In genomic region chr13:101767013-101767808, GRCm38 (mm10) we compare ENCODE assay signal across 8 mouse cellular contexts. TPM values are rescaled to one million over a fixed set of nuclear protein-coding genes. Genes with fewer than 3 reads are reported as not detected.
DNase-seq lines count a peak whose midpoint lies in the region; ATAC-seq and TF ChIP-seq lines count a peak whose summit lies in the region.

No protein-coding gene starts in this region.

- H3K4me3 ChIP-seq in forebrain, embryonic 16.5 days (replicated peaks; ENCODE audit: low read length): peak overlapping the region; percentile 98
- H3K4me3 ChIP-seq in hindbrain, embryonic 14.5 days (replicated peaks; ENCODE audit: low read length): peak overlapping the region; percentile 86
- H3K4me3 ChIP-seq in limb, embryonic 14.5 days (replicated peaks; ENCODE audit: low read length): peak overlapping the region; percentile 93
- peak overlapping the region; percentile 90 for H3K4me3 ChIP-seq in midbrain, embryonic 14.5 days (replicated peaks; ENCODE audit: low read depth, low read length)

- no peaks in the 10 kb centered on the region for H3K9me3 ChIP-seq in forebrain, embryonic 16.5 days (ENCODE audit: control insufficient read depth, low read length)
- no peaks in the 10 kb centered on the region for H3K9me3 ChIP-seq in hindbrain, embryonic 14.5 days (ENCODE audit: control insufficient read depth, low read length)
- no peaks in the 10 kb centered on the region for H3K9me3 ChIP-seq in limb, embryonic 14.5 days (ENCODE audit: control insufficient read depth, low read length)
- no peaks in the 10 kb centered on the region for H3K9me3 ChIP-seq in midbrain, embryonic 14.5 days (ENCODE audit: control insufficient read depth, low read length)

- H3K27ac ChIP-seq in forebrain, embryonic 16.5 days (ENCODE audit: low read length): peak overlapping the region; percentile 96
- H3K27ac ChIP-seq in hindbrain, embryonic 14.5 days: peak overlapping the region; percentile 96
- peak overlapping the region; percentile 89 for H3K27ac ChIP-seq in limb, embryonic 14.5 days (replicated peaks; ENCODE audit: low read depth, low read length)
- peak overlapping the region; percentile 95 for H3K27ac ChIP-seq in midbrain, embryonic 14.5 days (replicated peaks; ENCODE audit: low read depth, low read length)

- H3K4me1 ChIP-seq in forebrain, embryonic 16.5 days (replicated peaks; ENCODE audit: control insufficient read depth, insufficient read depth, low read length): peaks cover 25% of the 10 kb centered on the region
- H3K4me1 ChIP-seq in hindbrain, embryonic 14.5 days (replicated peaks; ENCODE audit: control insufficient read depth, insufficient read depth, low read length): peaks cover 21% of the 10 kb centered on the region
- peaks cover 20% of the 10 kb centered on the region for H3K4me1 ChIP-seq in limb, embryonic 14.5 days (ENCODE audit: control insufficient read depth, insufficient read depth, low read length)
- peaks cover 22% of the 10 kb centered on the region for H3K4me1 ChIP-seq in midbrain, embryonic 14.5 days (ENCODE audit: control insufficient read depth, insufficient read depth, low read length)

- DNase-seq in kidney, adult 18-20 months: peak; percentile 67
- DNase-seq in kidney, adult 11 months: no peak
- DNase-seq in cerebellum, adult 8-10 months: peak; percentile 41
- DNase-seq in hindbrain, embryonic 14.5 days (ENCODE audit: low spot score): peak; percentile 73
- DNase-seq in limb, embryonic 14.5 days (ENCODE audit: low spot score): peak; percentile 48
- DNase-seq in midbrain, embryonic 14.5 days: peak; percentile 78
- peak; percentile 35 for DNase-seq in splenic B cell, adult 2 months (ENCODE audit: low read depth, low spot score)

- peak overlapping the region; percentile 65 for H3K4me2 ChIP-seq in forebrain, embryonic 16.5 days (ENCODE audit: low read length)
- H3K4me2 ChIP-seq in hindbrain, embryonic 14.5 days (replicated peaks): peak overlapping the region; percentile 67
- H3K4me2 ChIP-seq in limb, embryonic 14.5 days (replicated peaks; ENCODE audit: low read depth, low read length, severe bottlenecking): peak overlapping the region; percentile 79
- H3K4me2 ChIP-seq in midbrain, embryonic 14.5 days (ENCODE audit: low read length): peak overlapping the region; percentile 84

- no peaks in the 10 kb centered on the region for H3K27me3 ChIP-seq in forebrain, embryonic 16.5 days (replicated peaks; ENCODE audit: control insufficient read depth, insufficient read depth, low read length)
- H3K27me3 ChIP-seq in hindbrain, embryonic 14.5 days (ENCODE audit: control insufficient read depth, insufficient read depth, low read length): no peaks in the 10 kb centered on the region
- H3K27me3 ChIP-seq in limb, embryonic 14.5 days (ENCODE audit: control insufficient read depth, insufficient read depth, low read length): no peaks in the 10 kb centered on the region
- no peaks in the 10 kb centered on the region for H3K27me3 ChIP-seq in midbrain, embryonic 14.5 days (ENCODE audit: control insufficient read depth, insufficient read depth, low read length)
- no peaks in the 10 kb centered on the region for H3K27me3 ChIP-seq in splenic B cell, adult 2 months (ENCODE audit: control insufficient read depth, insufficient read depth, low read length, poor library complexity, severe bottlenecking)

- under 1% methylated on average over 60 of the region's 60 CpGs for WGBS in forebrain, embryonic 16.5 days
- under 1% methylated on average over 60 of the region's 60 CpGs for WGBS in hindbrain, embryonic 14.5 days
- 0% methylated on average over 60 of the region's 60 CpGs for WGBS in limb, embryonic 14.5 days
- under 1% methylated on average over 60 of the region's 60 CpGs for WGBS in midbrain, embryonic 14.5 days

- no peak for TF ChIP-seq POLR2A in limb, embryonic 14.5 days (IDR thresholded peaks at IDR 0.05; ENCODE audit: borderline replicate concordance, extremely low read depth, insufficient read depth, insufficient read length)

- peak; percentile 37 for ATAC-seq in forebrain, embryonic 16.5 days
- ATAC-seq in hindbrain, embryonic 14.5 days (ENCODE audit: low FRiP score): peak; percentile 26
- peak; percentile 13 for ATAC-seq in limb, embryonic 14.5 days (ENCODE audit: low FRiP score, low read depth)
- peak; percentile 38 for ATAC-seq in midbrain, embryonic 14.5 days (ENCODE audit: low FRiP score, low TSS enrichment)

- H3K36me3 ChIP-seq in forebrain, embryonic 16.5 days (ENCODE audit: control insufficient read depth, insufficient read depth): no peaks in the 10 kb centered on the region
- no peaks in the 10 kb centered on the region for H3K36me3 ChIP-seq in hindbrain, embryonic 14.5 days (replicated peaks; ENCODE audit: control insufficient read depth, insufficient read depth)
- no peaks in the 10 kb centered on the region; the same call in 1 of the 2 replicates for H3K36me3 ChIP-seq in limb, embryonic 14.5 days (ENCODE audit: control insufficient read depth, insufficient read depth, low read length)
- no peaks in the 10 kb centered on the region for H3K36me3 ChIP-seq in midbrain, embryonic 14.5 days (ENCODE audit: control insufficient read depth, insufficient read depth, low read length)
- H3K36me3 ChIP-seq in splenic B cell, adult 2 months (ENCODE audit: control insufficient read depth, insufficient read depth, low read length, poor library complexity, severe bottlenecking): peaks cover 4% of the 10 kb centered on the region; the same call in 1 of the 2 replicates

- peak overlapping the region; percentile 95 for H3K9ac ChIP-seq in forebrain, embryonic 16.5 days (replicated peaks; ENCODE audit: low read depth, low read length)
- peak overlapping the region; percentile 90 for H3K9ac ChIP-seq in hindbrain, embryonic 14.5 days
- H3K9ac ChIP-seq in limb, embryonic 14.5 days (ENCODE audit: low read depth, low read length, severe bottlenecking): peak overlapping the region; percentile 84
- peak overlapping the region; percentile 93 for H3K9ac ChIP-seq in midbrain, embryonic 14.5 days (replicated peaks; ENCODE audit: low read length)

RNA-seq across cellular contexts. Expression of gene Pik3r1, which starts 0.8 kb away (rescaled TPM):
- 36.4 and 42.7 TPM in 2 replicates for polyA plus RNA-seq in forebrain, embryonic 16.5 days (2015; fragmentation: Nextera tagmentation; extraction: Ambion mirVana)
- polyA plus RNA-seq in hindbrain, embryonic 14.5 days (2014; fragmentation: Nextera tagmentation; extraction: Ambion mirVana): 86.7 and 94.5 TPM in 2 replicates
- polyA plus RNA-seq in limb, embryonic 14.5 days (2012; rRNA removed): 26.7 and 29.2 TPM in 2 replicates
- 58.5 and 62.2 TPM in 2 replicates for polyA plus RNA-seq in limb, embryonic 14.5 days (2014; fragmentation: Nextera tagmentation; extraction: Ambion mirVana)
- 60.2 and 63.3 TPM in 2 replicates for polyA plus RNA-seq in midbrain, embryonic 14.5 days (2014; fragmentation: Nextera tagmentation; extraction: Ambion mirVana)
